Mouse (Mus musculus) left cerebral cortex, adult 6 months (tissue): ENCODE data around the gene Ralgps2. TPM values are rescaled to one million over a fixed set of nuclear protein-coding genes. Genes with fewer than 3 reads are reported as not detected.

Experiments
- long read RNA-seq, 2 experiments: library from polyadenylated mRNA; unstranded; transcript quantifications; one replicate each; pipeline ENCODE4 v2.0.0; 2019 to 2020
- polyA plus RNA-seq: library from polyadenylated mRNA; unstranded; fragments of <200 nt; fragmentation: Nextera tagmentation; gene quantifications from 2 replicates; pipeline ENCODE4 v1.2.3, GENCODE M21; 2021

The Ralgps2 gene
- 26.8 and 36.7 TPM in 2 replicates for polyA plus RNA-seq
- long read RNA-seq, experiment 1, full-length matches to known transcripts: 23 of 48 reads
- long read RNA-seq, experiment 1, partial matches to known transcripts: 9 of 48 reads
- long read RNA-seq, experiment 1, other reads (novel, unspliced or antisense): 16 of 48 reads
- long read RNA-seq, experiment 2, full-length matches to known transcripts: 8 of 24 reads
- long read RNA-seq, experiment 2, partial matches to known transcripts: 10 of 24 reads
- long read RNA-seq, experiment 2, other reads (novel, unspliced or antisense): 6 of 24 reads

GRCm38 (mm10) chr1:156939251-156940141 is at the start of gene Ralgps2:
Ralgps2 (minus strand) TSS chr1:156939626.

GRCm38 (mm10) chr1:156838177-156838576 is 101.2 kb downstream of the Ralgps2 start, which contains the start of gene Angptl1:
Angptl1 (plus strand) TSS chr1:156838562.

Other genes with a start within 250 kb of the Ralgps2 start
- gene Fam20b, start 220.5 kb downstream of the Ralgps2 start, polyA plus RNA-seq: 12.4 and 18.6 TPM in 2 replicates
- gene Angptl1, start 101.1 kb downstream of the Ralgps2 start, polyA plus RNA-seq: 0.74 and 0.94 TPM in 2 replicates
- not detected in 2 replicates for gene Tex35, start 169.1 kb upstream of the Ralgps2 start, polyA plus RNA-seq